Mouse (Mus musculus) midbrain, embryonic 11.5 days (tissue): ENCODE results near the gene Cst9. TPM values are rescaled to one million over a fixed set of nuclear protein-coding genes. Genes with fewer than 3 reads are reported as not detected.

Experiments
- ATAC-seq: fragments of 200-750 bp; cut with Nextera tagmentation; 2 replicates; pipeline ENCODE4 v1.8.0; 2017; ENCODE audit warnings: moderate TSS enrichment, moderate library complexity; ENCODE audit not compliant: low FRiP score
- DNase-seq: peaks from one replicate; pipeline ENCODE4 v3.0.0; 2015; ENCODE audit warnings: low spot score; ENCODE audit errors: missing footprints
- H3K27ac ChIP-seq: fragments of 300-500 bp; sonication (generic); 2 replicates; pipeline ENCODE4 v1.5.1; 2014; ENCODE audit warnings: low read depth, low read length
- H3K27me3 ChIP-seq: fragments of 300-500 bp; sonication (generic); 2 replicates; pipeline ENCODE4 v1.6.1; 2014; ENCODE audit warnings: mild to moderate bottlenecking, low read length, moderate library complexity, mixed read lengths; ENCODE audit not compliant: control insufficient read depth, insufficient read depth
- H3K36me3 ChIP-seq: fragments of 300-500 bp; sonication (generic); 2 replicates; pipeline ENCODE4 v1.6.1; 2014; ENCODE audit warnings: mild to moderate bottlenecking, low read length, moderate library complexity, mixed read lengths; ENCODE audit not compliant: control insufficient read depth, insufficient read depth
- H3K4me1 ChIP-seq: fragments of 300-500 bp; sonication (generic); 2 replicates; pipeline ENCODE4 v1.6.1; 2014; ENCODE audit warnings: low read length; ENCODE audit not compliant: control insufficient read depth, insufficient read depth
- H3K4me2 ChIP-seq: fragments of 300-500 bp; sonication (generic); 2 replicates; pipeline ENCODE4 v1.6.1; 2014; ENCODE audit warnings: mild to moderate bottlenecking, moderate library complexity
- H3K4me3 ChIP-seq: fragments of 300-500 bp; sonication (generic); 2 replicates; pipeline ENCODE4 v1.5.1; 2014; ENCODE audit warnings: low read depth, low read length
- H3K9ac ChIP-seq: fragments of 300-500 bp; sonication (generic); 2 replicates; pipeline ENCODE4 v1.6.1; 2014; ENCODE audit warnings: low read length
- H3K9me3 ChIP-seq: fragments of 300-500 bp; sonication (generic); 2 replicates; pipeline ENCODE4 v1.6.1; 2016; ENCODE audit warnings: low read length; ENCODE audit not compliant: control insufficient read depth
- WGBS: fragments of 180-500 bp; shearing (Covaris S2); extraction: QIAGEN DNeasy Blood & Tissue Kit; methylation state at CpG from one replicate; pipeline ENCODE4 v1.1.7; 2014; 5-methylcytosine and 5-hydroxymethylcytosine counted together
- polyA plus RNA-seq: library from polyadenylated mRNA; unstranded; fragments of >200 nt; fragmentation: Nextera tagmentation; extraction: Ambion mirVana; gene quantifications from 2 replicates; pipeline ENCODE4 v1.2.1, GENCODE M21; 2014

Gene Cst9
- polyA plus RNA-seq, 1 experiment from 2014 or later: not detected

- Histone ChIP-seq H3K4me2 (no peak overlapping the region), H3K27me3 (no peaks in the 10 kb centered on the region), H3K27ac (no peak overlapping the region), H3K36me3 (no peaks in the 10 kb centered on the region), H3K9ac (no peak overlapping the region), H3K9me3 (no peaks in the 10 kb centered on the region), H3K4me3 (no peak overlapping the region), H3K4me1 (no peaks in the 10 kb centered on the region)
- 51% methylated on average over 8 of the region's 8 CpGs for WGBS
- ATAC-seq: peak; percentile 83
- DNase-seq: peak; percentile 95
Observed at GRCm38 (mm10) chr2:148851116-148851906, 16.4 kb downstream of the Cst9 start.

GRCm38 (mm10) chr2:148856630-148857400 is 21.9 kb downstream of the Cst9 start:
- no peaks in the 10 kb centered on the region for H3K4me1 ChIP-seq
- no peak overlapping the region for H3K27ac ChIP-seq
- ATAC-seq (no peak), DNase-seq (no peak)
- no peak overlapping the region for H3K4me2 ChIP-seq
- no peaks in the 10 kb centered on the region for H3K36me3 ChIP-seq
- no peak overlapping the region for H3K4me3 ChIP-seq
- no peaks in the 10 kb centered on the region for H3K27me3 ChIP-seq
- 78% methylated on average over 8 of the region's 8 CpGs for WGBS
- H3K9me3 ChIP-seq: no peaks in the 10 kb centered on the region
- H3K9ac ChIP-seq: no peak overlapping the region

GRCm38 (mm10) chr2:148857506-148857905 is 22.6 kb downstream of the Cst9 start:
- no peak for DNase-seq
- Histone ChIP-seq H3K4me1 (no peaks in the 10 kb centered on the region), H3K9ac (no peak overlapping the region), H3K4me2 (no peak overlapping the region), H3K27me3 (no peaks in the 10 kb centered on the region), H3K4me3 (no peak overlapping the region), H3K9me3 (no peaks in the 10 kb centered on the region), H3K27ac (no peak overlapping the region), H3K36me3 (no peaks in the 10 kb centered on the region)
- no peak for ATAC-seq
- 87% methylated on average over 4 of the region's 4 CpGs for WGBS

GRCm38 (mm10) chr2:148860993-148861392 is 26.0 kb downstream of the Cst9 start:
- WGBS: 86% methylated on average over 4 of the region's 4 CpGs
- no peak for ATAC-seq

GRCm38 (mm10) chr2:148861693-148862092 is 26.7 kb downstream of the Cst9 start:
- Histone ChIP-seq H3K27ac (no peak overlapping the region), H3K4me2 (no peak overlapping the region), H3K9me3 (no peaks in the 10 kb centered on the region), H3K27me3 (no peaks in the 10 kb centered on the region), H3K4me1 (no peaks in the 10 kb centered on the region), H3K36me3 (no peaks in the 10 kb centered on the region), H3K4me3 (no peak overlapping the region), H3K9ac (no peak overlapping the region)
- DNase-seq (no peak), ATAC-seq (no peak)

More at GRCm38 (mm10) chr2:148860993-148861392, 26.0 kb downstream of the Cst9 start:
- H3K36me3 ChIP-seq: no peaks in the 10 kb centered on the region
- DNase-seq: no peak
- no peaks in the 10 kb centered on the region for H3K4me1 ChIP-seq
- H3K4me3 ChIP-seq: no peak overlapping the region
- H3K9me3 ChIP-seq: no peaks in the 10 kb centered on the region
- H3K9ac ChIP-seq: no peak overlapping the region
- H3K27me3 ChIP-seq: no peaks in the 10 kb centered on the region
- no peak overlapping the region for H3K4me2 ChIP-seq
- H3K27ac ChIP-seq: no peak overlapping the region

- H3K9ac ChIP-seq: no peak within 1 kb of the TSS
- H3K4me2 ChIP-seq: no peak within 1 kb of the TSS
- no peak for DNase-seq
- H3K36me3 ChIP-seq: no peaks in the 10 kb centered on the region
- WGBS: 72% methylated on average over 2 of the region's 2 CpGs
- no peaks in the 10 kb centered on the region for H3K27me3 ChIP-seq
- H3K9me3 ChIP-seq: no peaks in the 10 kb centered on the region
- no peak for ATAC-seq
- no peak within 1 kb of the TSS for H3K4me3 ChIP-seq
- no peaks in the 10 kb centered on the region for H3K4me1 ChIP-seq
- no peak within 1 kb of the TSS for H3K27ac ChIP-seq
Observed at GRCm38 (mm10) chr2:148864966-148865365, 30.0 kb downstream of the Cst9 start, which contains the start of gene 9230104L09Rik. Gene 9230104L09Rik (minus strand): TSS chr2:148865038.

- Histone ChIP-seq H3K4me3 (no peak overlapping the region), H3K9me3 (no peaks in the 10 kb centered on the region), H3K27ac (no peak overlapping the region), H3K27me3 (no peaks in the 10 kb centered on the region), H3K9ac (no peak overlapping the region), H3K36me3 (peaks cover 10% of the 10 kb centered on the region; the same call in 1 of the 2 replicates), H3K4me2 (no peak overlapping the region), H3K4me1 (peaks cover 13% of the 10 kb centered on the region)
- ATAC-seq (no peak), DNase-seq (no peak)
- 78% methylated on average over 1 of the region's 1 CpGs for whole genome bisulfite sequencing
Observed at GRCm38 (mm10) chr2:148868959-148869358, 34.0 kb downstream of the Cst9 start.

- 93% methylated on average over 3 of the region's 3 CpGs for WGBS
- Histone ChIP-seq H3K4me3 (no peak overlapping the region), H3K4me2 (no peak overlapping the region), H3K27ac (no peak overlapping the region), H3K9me3 (no peaks in the 10 kb centered on the region), H3K9ac (no peak overlapping the region), H3K27me3 (no peaks in the 10 kb centered on the region), H3K36me3 (peaks cover 10% of the 10 kb centered on the region; the same call in 1 of the 2 replicates), H3K4me1 (peaks cover 19% of the 10 kb centered on the region)
- DNase-seq (no peak), ATAC-seq (no peak)
Observed at GRCm38 (mm10) chr2:148870526-148870925, 35.6 kb downstream of the Cst9 start.

GRCm38 (mm10) chr2:148872860-148873259 is 37.9 kb downstream of the Cst9 start:
- H3K9me3 ChIP-seq: no peaks in the 10 kb centered on the region
- no peak overlapping the region for H3K9ac ChIP-seq
- no peaks in the 10 kb centered on the region for H3K27me3 ChIP-seq
- DNase-seq (no peak), ATAC-seq (no peak)
- no peak overlapping the region for H3K27ac ChIP-seq
- WGBS: 85% methylated on average over 4 of the region's 4 CpGs
- peaks cover 23% of the 10 kb centered on the region for H3K4me1 ChIP-seq
- H3K36me3 ChIP-seq: peaks cover 10% of the 10 kb centered on the region; the same call in 1 of the 2 replicates
- no peak overlapping the region; the same call in 1 of the 2 replicates for H3K4me3 ChIP-seq
- peak overlapping the region; percentile 81 for H3K4me2 ChIP-seq
